Mouse (Mus musculus) thymus, postnatal 14 days (tissue): Measurements from ENCODE around the gene Gm44965.

Experiments
- DNase-seq: peaks from one replicate; pipeline ENCODE4 v3.0.0; 2021

The Gm44965 gene

GRCm38 (mm10) chr6:48593158-48594042 is at the start of gene Gm44965, which contains the start of gene Repin1:
Gene Gm44965 (plus strand): TSS chr6:48593941.
Gene Repin1 (plus strand): TSS chr6:48593883.
- DNase-seq: peak; percentile 78

- no peak for DNase-seq
These were observed 48.5 kb upstream of the Gm44965 start for GRCm38 (mm10) chr6:48545251-48545650.

- DNase-seq: peak; percentile 33
These were observed 47.5 kb upstream of the Gm44965 start for GRCm38 (mm10) chr6:48546271-48546670.

GRCm38 (mm10) chr6:48546858-48547257 is 46.9 kb upstream of the Gm44965 start:
- DNase-seq: no peak

- no peak for DNase-seq
These were observed 45.4 kb upstream of the Gm44965 start for GRCm38 (mm10) chr6:48548314-48548713.

GRCm38 (mm10) chr6:48552918-48553317 is 40.8 kb upstream of the Gm44965 start:
- peak; percentile 78 for DNase-seq

- DNase-seq: no peak
These were observed 39.9 kb upstream of the Gm44965 start for GRCm38 (mm10) chr6:48553819-48554218.

- peak; percentile 89 for DNase-seq
These were observed 39.2 kb upstream of the Gm44965 start, which contains the start of gene Lrrc61 for GRCm38 (mm10) chr6:48554280-48555103. Gene Lrrc61 (plus strand): TSS chr6:48554796.

GRCm38 (mm10) chr6:48555104-48555890 is 38.4 kb upstream of the Gm44965 start:
- peak; percentile 32 for DNase-seq

GRCm38 (mm10) chr6:48555956-48556355 is 37.8 kb upstream of the Gm44965 start:
- no peak for DNase-seq

GRCm38 (mm10) chr6:48565693-48566310 is 27.9 kb upstream of the Gm44965 start:
- DNase-seq: no peak

GRCm38 (mm10) chr6:48566312-48566711 is 27.4 kb upstream of the Gm44965 start:
- DNase-seq: no peak

GRCm38 (mm10) chr6:48568036-48568984 is 25.4 kb upstream of the Gm44965 start:
- DNase-seq: no peak

- no peak for DNase-seq
These were observed 24.5 kb upstream of the Gm44965 start for GRCm38 (mm10) chr6:48569065-48569807.

- DNase-seq: no peak
These were observed 21.7 kb upstream of the Gm44965 start for GRCm38 (mm10) chr6:48572014-48572413.

GRCm38 (mm10) chr6:48572572-48573061 is 21.1 kb upstream of the Gm44965 start, which contains the start of gene Rarres2:
Gene Rarres2 (minus strand): TSS chr6:48572789.
- no peak for DNase-seq

GRCm38 (mm10) chr6:48573280-48573679 is 20.5 kb upstream of the Gm44965 start:
- no peak for DNase-seq

- no peak for DNase-seq
These were observed 19.8 kb upstream of the Gm44965 start for GRCm38 (mm10) chr6:48573981-48574380.

- no peak for DNase-seq
These were observed 15.0 kb upstream of the Gm44965 start for GRCm38 (mm10) chr6:48578736-48579135.

- DNase-seq: no peak
These were observed 14.5 kb upstream of the Gm44965 start for GRCm38 (mm10) chr6:48579215-48579648.
